Mouse (Mus musculus) MEL (cell line): ENCODE data around the gene Elp6. TPM values are rescaled to one million over a fixed set of nuclear protein-coding genes. Genes with fewer than 3 reads are reported as not detected.

ENCODE experiments used
- DNase-seq: peaks from one replicate; pipeline ENCODE4 v3.0.0; 2011; ENCODE audit warnings: low read depth, low spot score
- H3K27ac ChIP-seq: 2 replicates; pipeline ENCODE4 v1.5.1; 2012; ENCODE audit warnings: low read depth, mild to moderate bottlenecking, control low read depth, low read length, moderate library complexity; ENCODE audit not compliant: control insufficient read depth
- H3K27me3 ChIP-seq, 2 experiments: fragments of 150-350 bp in 1 of 2; sonication (generic) in 1 of 2; 2 replicates each; pipeline ENCODE4 v1.6.1; 2012; ENCODE audit warnings: low read length in 2 of 2, mild to moderate bottlenecking in 2 of 2, improper control_type of control experiment in 1 of 2, moderate library complexity in 1 of 2; ENCODE audit not compliant: insufficient read depth in 2 of 2, control insufficient read depth in 1 of 2
- H3K36me3 ChIP-seq, 2 experiments: 2 replicates each; pipeline ENCODE4 v1.6.1; 2012 to 2014; ENCODE audit warnings: low read length in 2 of 2, improper control_type of control experiment in 1 of 2, inconsistent platforms in 1 of 2, mild to moderate bottlenecking in 1 of 2; ENCODE audit not compliant: insufficient read depth in 2 of 2, control insufficient read depth in 1 of 2
- H3K4me1 ChIP-seq, 2 experiments: fragments of 150-350 bp in 1 of 2; sonication (generic) in 1 of 2; 2 replicates each; pipeline ENCODE4 v1.6.1; 2012; ENCODE audit warnings: low read length in 2 of 2, improper control_type of control experiment in 1 of 2, mild to moderate bottlenecking in 1 of 2; ENCODE audit not compliant: insufficient read depth in 2 of 2, control insufficient read depth in 1 of 2
- H3K4me3 ChIP-seq, 2 experiments: fragments of 150-350 bp in 1 of 2; sonication (generic) in 1 of 2; 2 replicates each; pipeline ENCODE4 v1.5.1; 2012; ENCODE audit warnings: low read depth in 2 of 2, low read length in 2 of 2, mild to moderate bottlenecking in 2 of 2, moderate library complexity in 2 of 2, control low read depth in 1 of 2, improper control_type of control experiment in 1 of 2; ENCODE audit not compliant: control insufficient read depth in 1 of 2, insufficient read depth in 1 of 2
- H3K79me2 ChIP-seq: 2 replicates; pipeline ENCODE4 v1.6.1; 2012; ENCODE audit warnings: mild to moderate bottlenecking, low read length, moderate library complexity; ENCODE audit not compliant: control insufficient read depth, poor library complexity, insufficient read depth
- H3K9ac ChIP-seq: 2 replicates; pipeline ENCODE4 v1.6.1; 2012; ENCODE audit warnings: low read depth, mild to moderate bottlenecking, control low read depth, low read length, moderate library complexity; ENCODE audit not compliant: control insufficient read depth, poor library complexity, severe bottlenecking
- H3K9me3 ChIP-seq: fragments of 150-350 bp; sonication (generic); replicated peaks from 2 replicates; pipeline ENCODE4 v1.6.1; 2012; ENCODE audit warnings: mild to moderate bottlenecking, low read length, improper control_type of control experiment, moderate library complexity; ENCODE audit not compliant: insufficient read depth
- CHD2 ChIP-seq: IDR thresholded peaks from 2 replicates; pipeline ENCODE4 v1.6.1; 2011; ENCODE audit warnings: low read length, improper control_type of control experiment
- ELF1 ChIP-seq: IDR thresholded peaks from 2 replicates; pipeline ENCODE4 v1.6.1; 2014; ENCODE audit warnings: low read depth, mild to moderate bottlenecking, inconsistent platforms, low read length, improper control_type of control experiment, moderate library complexity
- GABPA ChIP-seq: IDR thresholded peaks from 2 replicates; pipeline ENCODE4 v1.6.1; 2012; ENCODE audit warnings: low read depth, mild to moderate bottlenecking, inconsistent platforms, low read length, improper control_type of control experiment, moderate library complexity
- GATA1 ChIP-seq: IDR thresholded peaks from 2 replicates; pipeline ENCODE4 v1.6.1; 2011; ENCODE audit warnings: low read depth, low read length, improper control_type of control experiment
- MAFK ChIP-seq: IDR thresholded peaks from 2 replicates; pipeline ENCODE4 v1.6.1; 2011; ENCODE audit warnings: low read depth, mild to moderate bottlenecking, low read length, improper control_type of control experiment, borderline replicate concordance
- MEF2A ChIP-seq: IDR thresholded peaks from 2 replicates; pipeline ENCODE4 v1.6.1; 2014; ENCODE audit warnings: low read depth, mild to moderate bottlenecking, inconsistent platforms, low read length, improper control_type of control experiment; ENCODE audit not compliant: poor library complexity, insufficient replicate concordance, severe bottlenecking; ENCODE audit errors: extremely low read depth
- NELFE ChIP-seq: IDR thresholded peaks from 2 replicates; pipeline ENCODE4 v1.6.1; 2011; ENCODE audit warnings: low read depth, low read length, improper control_type of control experiment
- NRF1 ChIP-seq: IDR thresholded peaks from 2 replicates; pipeline ENCODE4 v1.6.1; 2014; ENCODE audit warnings: low read depth, mild to moderate bottlenecking, inconsistent platforms, low read length, improper control_type of control experiment, moderate library complexity; ENCODE audit not compliant: poor library complexity, insufficient read depth, severe bottlenecking
- POLR2AphosphoS5 ChIP-seq: IDR thresholded peaks from 2 replicates; pipeline ENCODE4 v1.6.1; 2012; ENCODE audit warnings: low read depth, borderline replicate concordance, mild to moderate bottlenecking, inconsistent platforms, low read length, moderate library complexity, mixed read lengths
- RAD21 ChIP-seq: IDR thresholded peaks from 2 replicates; pipeline ENCODE4 v1.6.1; 2011; ENCODE audit warnings: mild to moderate bottlenecking, low read depth, low read length, improper control_type of control experiment
- TAL1 ChIP-seq: IDR thresholded peaks from 2 replicates; pipeline ENCODE4 v1.6.1; 2012; ENCODE audit warnings: mild to moderate bottlenecking, inconsistent platforms, low read length, moderate library complexity, mixed read lengths
- UBTF ChIP-seq: IDR thresholded peaks from 2 replicates; pipeline ENCODE4 v1.6.1; 2012; ENCODE audit warnings: low read depth, mild to moderate bottlenecking, inconsistent platforms, low read length, improper control_type of control experiment, moderate library complexity, borderline replicate concordance; ENCODE audit not compliant: insufficient read depth
- USF2 ChIP-seq, 2 experiments: IDR thresholded peaks; 2 replicates each; pipeline ENCODE4 v1.6.1; 2011 to 2012; ENCODE audit warnings: improper control_type of control experiment in 2 of 2, low read length in 2 of 2, borderline replicate concordance in 1 of 2, inconsistent platforms in 1 of 2, low read depth in 1 of 2, mild to moderate bottlenecking in 1 of 2; ENCODE audit not compliant: insufficient read depth in 1 of 2
- ZKSCAN1 ChIP-seq: IDR thresholded peaks from 2 replicates; pipeline ENCODE4 v1.6.1; 2012; ENCODE audit warnings: low read depth, mild to moderate bottlenecking, inconsistent platforms, low read length, improper control_type of control experiment, moderate library complexity
- polyA plus RNA-seq, 2 experiments: library from polyadenylated mRNA; stranded (reverse) in 1 of 2; unstranded in 1 of 2; fragments of >175 nt in 1 of 2; fragments of >200 nt in 1 of 2; gene quantifications; 2 replicates each; pipeline versions ENCODE4 v1.2.1 to v1.2.4; 2012; ENCODE audit warnings: low replicate concordance in 2 of 2, low read depth in 1 of 2; ENCODE audit not compliant: insufficient read length in 2 of 2, insufficient read depth in 1 of 2, missing spikeins in 1 of 2
- total RNA-seq: library from RNA; depleted of rRNA; stranded (reverse); fragments of 300-350 nt; gene quantifications from 2 replicates; pipeline ENCODE4 v1.2.3, GENCODE M21; 2012

Gene Elp6
- total and polyA plus RNA-seq, 3 experiments = 29.6 to 34.6 TPM; not detected in 1

DNA sequence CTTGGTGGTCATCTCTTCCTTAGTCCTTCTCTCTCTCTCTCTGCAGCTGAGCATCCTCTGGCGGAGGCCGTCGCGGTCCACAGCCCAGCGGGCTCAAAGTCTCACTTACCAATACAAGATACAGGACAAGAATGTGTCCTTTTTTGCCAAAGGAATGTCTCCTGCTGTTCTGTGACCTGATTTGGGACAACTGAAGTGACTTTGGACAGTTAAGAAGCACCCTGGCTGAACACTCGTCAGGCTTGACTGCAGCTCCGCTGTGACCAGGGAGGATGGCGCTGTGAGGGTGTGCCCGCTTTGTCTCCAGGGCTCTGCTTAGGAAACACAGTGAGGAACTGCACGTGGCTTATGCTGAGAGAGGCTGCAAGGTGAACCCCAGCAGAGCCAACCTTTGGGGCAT lies 15.8 kb downstream of the Elp6 start:
- H3K27me3 ChIP-seq = no peaks in the 10 kb centered on the region

DNA sequence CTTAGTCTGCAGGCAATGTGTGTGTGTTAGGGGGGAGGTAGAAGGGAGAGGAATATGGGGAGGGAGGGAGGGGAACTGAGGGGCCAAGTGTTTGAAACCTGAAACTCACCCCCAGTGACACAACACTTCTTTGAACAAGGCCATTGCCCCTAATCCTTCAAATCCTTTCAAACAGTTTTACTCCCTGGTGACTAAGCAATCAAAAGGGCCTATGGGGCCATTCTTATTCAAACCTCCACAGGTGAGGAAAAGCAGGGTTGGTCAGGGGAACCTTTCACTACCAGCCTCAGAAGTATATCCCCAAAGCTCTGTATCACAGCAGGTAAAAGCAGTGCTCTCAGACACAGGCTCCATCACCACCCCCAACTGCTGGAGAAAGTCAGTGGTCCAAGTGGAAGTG lies 18.0 kb downstream of the Elp6 start:
- no peaks in the 10 kb centered on the region for H3K27me3 ChIP-seq
- DNase-seq = no peak
- H3K9me3 ChIP-seq = no peaks in the 10 kb centered on the region
- no peak overlapping the region for H3K4me3 ChIP-seq
- H3K9ac ChIP-seq = no peak overlapping the region
- TF ChIP-seq TAL1 (no peak), POLR2AphosphoS5 (no peak), MEF2A (no peak)
- TF ChIP-seq, all 39 proteins: peak for 0
- Histone ChIP-seq H3K36me3 (no peaks in the 10 kb centered on the region), H3K79me2 (no peaks in the 10 kb centered on the region), H3K4me1 (0 out of 4 replicates have a peak, but pooled peaks cover 0 to 3% of the 10 kb centered on the region in 2 experiments), H3K27ac (no peak overlapping the region)

More for the DNA sequence above, 15.8 kb downstream of the Elp6 start:
- Histone ChIP-seq H3K4me3 (no peak overlapping the region), H3K79me2 (no peaks in the 10 kb centered on the region), H3K9ac (no peak overlapping the region), H3K36me3 (no peaks in the 10 kb centered on the region; a peak in 1 of 4 replicates), H3K27ac (no peak overlapping the region), H3K4me1 (no peaks in the 10 kb centered on the region), H3K9me3 (no peaks in the 10 kb centered on the region)
- DNase-seq = no peak
- no peak for TF ChIP-seq NRF1
- no peak for TF ChIP-seq GABPA
- no peak for TF ChIP-seq USF2 (IDR thresholded peaks at IDR 0.05; ENCODE audit: borderline replicate concordance in 1 of 2, insufficient read depth in 1 of 2, low read depth in 1 of 2, low read length in 2 of 2)
- TF ChIP-seq UBTF = no peak
- TF ChIP-seq NELFE = no peak
- TF ChIP-seq MAFK = no peak
- TF ChIP-seq RAD21 = no peak
- TF ChIP-seq ZKSCAN1 = no peak
- no peak for TF ChIP-seq CHD2
- TF ChIP-seq GATA1 = no peak
- TF ChIP-seq ELF1 = no peak
- TF ChIP-seq, all 39 proteins: peak for 0
